Mouse (Mus musculus): ENCODE data around the gene Abi3bp.

GRCm38 (mm10) chr16:56458052-56458754, 19.5 kb upstream of the Abi3bp start:
- no peak for TF ChIP-seq CTCF (IDR thresholded peaks at IDR 0.05; ENCODE audit: control insufficient read depth, insufficient read depth, insufficient replicate concordance, low read depth, low read length)
- no peak for TF ChIP-seq POLR2A (IDR thresholded peaks at IDR 0.05; ENCODE audit: control insufficient read depth, low read depth, low read length)

Measured in testis, adult 2 months (tissue).